Mouse (Mus musculus) E14TG2a.4 (cell line): ENCODE results near the gene Abhd16a.
A peak's percentile ranks its signal among the peaks of the same experiment; 100 is the strongest.

Experiments
- H3K27me3 ChIP-seq: 2 replicates; pipeline ENCODE4 v1.6.1; 2014; ENCODE audit warnings: low read length, control low read depth; ENCODE audit not compliant: insufficient read depth
- H3K36me3 ChIP-seq: 2 replicates; pipeline ENCODE4 v1.6.1; 2014; ENCODE audit warnings: low read length, control low read depth; ENCODE audit not compliant: insufficient read depth
- H3K4me1 ChIP-seq: replicated peaks from 2 replicates; pipeline ENCODE4 v1.6.1; 2014; ENCODE audit warnings: low read depth, low read length, control low read depth
- H3K4me3 ChIP-seq: replicated peaks from 2 replicates; pipeline ENCODE4 v1.5.1; 2014; ENCODE audit warnings: mild to moderate bottlenecking, low read length
- H3K9me3 ChIP-seq: 2 replicates; pipeline ENCODE4 v1.6.1; 2014; ENCODE audit warnings: low read length, control low read depth
- CTCF ChIP-seq: conservative IDR thresholded peaks from 2 replicates; pipeline ENCODE4 v1.5.1; 2014; ENCODE audit warnings: low read length
- NANOG ChIP-seq: IDR thresholded peaks from 2 replicates; pipeline ENCODE4 v1.6.1; 2014; ENCODE audit warnings: borderline replicate concordance, low read length, mixed read lengths
- POU5F1 ChIP-seq: IDR thresholded peaks from 2 replicates; pipeline ENCODE4 v1.6.1; 2014; ENCODE audit warnings: low read length, borderline replicate concordance

The Abhd16a gene

GRCm38 (mm10) chr17:35135591-35136320 lies 46.7 kb downstream of the Abhd16a start:
- Histone ChIP-seq H3K4me3 (peak overlapping the region; percentile 94), H3K4me1 (peaks cover 67% of the 10 kb centered on the region), H3K9me3 (no peaks in the 10 kb centered on the region), H3K27me3 (no peaks in the 10 kb centered on the region), H3K36me3 (peaks cover 45% of the 10 kb centered on the region)
- TF ChIP-seq NANOG: no peak
- no peak for TF ChIP-seq CTCF
- TF ChIP-seq POU5F1: no peak

GRCm38 (mm10) chr17:35139269-35139668 lies 50.2 kb downstream of the Abhd16a start:
- H3K4me1 ChIP-seq: peaks cover 67% of the 10 kb centered on the region
- no peak overlapping the region for H3K4me3 ChIP-seq
- TF ChIP-seq CTCF (no peak), POU5F1 (no peak), NANOG (no peak)
- H3K9me3 ChIP-seq: no peaks in the 10 kb centered on the region
- no peaks in the 10 kb centered on the region for H3K27me3 ChIP-seq
- peaks cover 80% of the 10 kb centered on the region for H3K36me3 ChIP-seq

- no peak for TF ChIP-seq CTCF
- no peak for TF ChIP-seq POU5F1
- no peak for TF ChIP-seq NANOG
- Histone ChIP-seq H3K36me3 (peaks cover 93% of the 10 kb centered on the region), H3K4me3 (no peak overlapping the region), H3K9me3 (no peaks in the 10 kb centered on the region), H3K4me1 (peaks cover 70% of the 10 kb centered on the region), H3K27me3 (no peaks in the 10 kb centered on the region)
These were observed 51.5 kb downstream of the Abhd16a start for GRCm38 (mm10) chr17:35140490-35140996.

- TF ChIP-seq CTCF (no peak), NANOG (no peak), POU5F1 (no peak)
- H3K36me3 ChIP-seq: peaks cover 99% of the 10 kb centered on the region
- no peaks in the 10 kb centered on the region for H3K9me3 ChIP-seq
- H3K27me3 ChIP-seq: no peaks in the 10 kb centered on the region
- H3K4me3 ChIP-seq: no peak overlapping the region
- H3K4me1 ChIP-seq: peaks cover 70% of the 10 kb centered on the region
These were observed 52.9 kb downstream of the Abhd16a start for GRCm38 (mm10) chr17:35141971-35142370.

GRCm38 (mm10) chr17:35146139-35146538 lies 57.1 kb downstream of the Abhd16a start:
- H3K36me3 ChIP-seq: peaks cover 98% of the 10 kb centered on the region
- H3K27me3 ChIP-seq: no peaks in the 10 kb centered on the region
- no peak for TF ChIP-seq NANOG
- no peaks in the 10 kb centered on the region for H3K9me3 ChIP-seq
- peaks cover 61% of the 10 kb centered on the region for H3K4me1 ChIP-seq
- H3K4me3 ChIP-seq: no peak overlapping the region

GRCm38 (mm10) chr17:35147348-35147747 lies 58.3 kb downstream of the Abhd16a start:
- Histone ChIP-seq H3K9me3 (no peaks in the 10 kb centered on the region), H3K27me3 (no peaks in the 10 kb centered on the region), H3K4me1 (peaks cover 49% of the 10 kb centered on the region), H3K4me3 (no peak overlapping the region), H3K36me3 (peaks cover 98% of the 10 kb centered on the region)
- no peak for TF ChIP-seq CTCF
- TF ChIP-seq POU5F1: no peak
- TF ChIP-seq NANOG: no peak

GRCm38 (mm10) chr17:35147922-35148639 lies 59.0 kb downstream of the Abhd16a start:
- no peak overlapping the region for H3K4me3 ChIP-seq
- H3K27me3 ChIP-seq: no peaks in the 10 kb centered on the region
- TF ChIP-seq POU5F1 (no peak), CTCF (no peak), NANOG (no peak)
- peaks cover 98% of the 10 kb centered on the region for H3K36me3 ChIP-seq
- H3K4me1 ChIP-seq: peaks cover 49% of the 10 kb centered on the region
- H3K9me3 ChIP-seq: no peaks in the 10 kb centered on the region

- peaks cover 99% of the 10 kb centered on the region for H3K36me3 ChIP-seq
- no peaks in the 10 kb centered on the region for H3K27me3 ChIP-seq
- H3K9me3 ChIP-seq: no peaks in the 10 kb centered on the region
- H3K4me1 ChIP-seq: peaks cover 64% of the 10 kb centered on the region
- H3K4me3 ChIP-seq: no peak overlapping the region
- TF ChIP-seq POU5F1: no peak
These were observed 63.1 kb downstream of the Abhd16a start for GRCm38 (mm10) chr17:35152121-35152520.
